Mouse (Mus musculus) liver, postnatal 0 days (tissue): ENCODE measurements around the gene Bcl7a.

Experiments
- CTCF ChIP-seq: sonication (generic); IDR thresholded peaks from 2 replicates; pipeline ENCODE4 v1.5.1; 2016; ENCODE audit warnings: antibody characterized with exemption, low read depth
- EP300 ChIP-seq: IDR thresholded peaks from 2 replicates; pipeline ENCODE4 v1.6.1; 2016; ENCODE audit warnings: antibody characterized with exemption, low read depth, mild to moderate bottlenecking

DNA sequence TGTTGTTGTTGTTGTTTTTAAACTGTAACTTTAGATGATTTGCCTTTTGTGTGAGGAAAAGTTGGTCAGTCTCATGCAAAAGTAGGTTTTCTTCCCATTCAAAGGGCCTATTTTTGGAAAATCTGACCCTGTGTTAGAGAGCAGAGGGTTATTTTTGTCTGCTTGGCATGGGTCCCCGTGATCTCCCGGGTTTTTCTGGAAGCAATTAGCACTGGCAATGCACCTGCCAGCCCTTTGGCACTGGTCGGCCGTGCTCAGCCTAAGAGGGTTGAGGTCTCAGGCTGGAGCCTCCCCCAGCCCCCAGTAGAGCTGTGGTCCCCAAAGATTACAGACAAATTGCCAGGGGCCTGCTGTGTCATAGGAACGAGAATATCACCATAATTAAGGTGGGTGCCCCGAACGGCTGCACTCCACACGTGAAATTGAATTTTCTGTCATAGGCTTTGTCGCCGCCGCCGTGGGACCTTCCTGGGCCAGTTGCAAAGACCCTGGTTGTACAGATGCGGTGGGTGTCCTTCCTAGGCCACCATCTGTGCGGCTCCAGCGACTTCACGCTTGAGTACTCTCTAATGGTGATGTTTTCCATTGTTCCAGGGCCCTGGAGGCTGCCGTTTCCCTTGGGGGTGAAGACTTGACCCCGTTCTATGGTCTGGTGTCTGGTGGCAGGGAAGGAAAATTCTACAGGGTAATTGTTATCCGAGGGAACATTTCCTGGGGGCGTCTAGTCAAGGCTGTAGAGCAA, 41.7 kb upstream of the Bcl7a start:
- TF ChIP-seq CTCF (no peak), EP300 (no peak)
